Mouse (Mus musculus) bone marrow macrophage, adult 2 months (primary cell): ENCODE results near the gene Pla2g12b. TPM values are rescaled to one million over a fixed set of nuclear protein-coding genes. Genes with fewer than 3 reads are reported as not detected.

Source experiments
- H3K27ac ChIP-seq: 2 replicates; pipeline ENCODE4 v1.5.1; 2012; ENCODE audit warnings: low read depth, low read length; ENCODE audit not compliant: insufficient read depth
- H3K4me1 ChIP-seq: 2 replicates; pipeline ENCODE4 v1.6.1; 2012; ENCODE audit warnings: low read length; ENCODE audit not compliant: control insufficient read depth, insufficient read depth
- H3K4me3 ChIP-seq: 2 replicates; pipeline ENCODE4 v1.5.1; 2012; ENCODE audit warnings: mild to moderate bottlenecking, low read length, moderate library complexity; ENCODE audit not compliant: insufficient read depth
- CTCF ChIP-seq: IDR thresholded peaks from 2 replicates; pipeline ENCODE4 v1.5.1; 2012; ENCODE audit warnings: low read depth, mild to moderate bottlenecking, low read length, moderate library complexity
- POLR2A ChIP-seq: IDR thresholded peaks from 2 replicates; pipeline ENCODE4 v1.6.1; 2012; ENCODE audit warnings: mild to moderate bottlenecking, low read depth, low read length, borderline replicate concordance
- polyA plus RNA-seq: library from polyadenylated mRNA; stranded (reverse); fragments of >200 nt; gene quantifications from 2 replicates; pipeline ENCODE4 v1.2.4, GENCODE M21; 2012; ENCODE audit not compliant: missing spikeins, insufficient read depth, insufficient read length

Gene Pla2g12b
- polyA plus RNA-seq, 1 experiment: not detected

DNA sequence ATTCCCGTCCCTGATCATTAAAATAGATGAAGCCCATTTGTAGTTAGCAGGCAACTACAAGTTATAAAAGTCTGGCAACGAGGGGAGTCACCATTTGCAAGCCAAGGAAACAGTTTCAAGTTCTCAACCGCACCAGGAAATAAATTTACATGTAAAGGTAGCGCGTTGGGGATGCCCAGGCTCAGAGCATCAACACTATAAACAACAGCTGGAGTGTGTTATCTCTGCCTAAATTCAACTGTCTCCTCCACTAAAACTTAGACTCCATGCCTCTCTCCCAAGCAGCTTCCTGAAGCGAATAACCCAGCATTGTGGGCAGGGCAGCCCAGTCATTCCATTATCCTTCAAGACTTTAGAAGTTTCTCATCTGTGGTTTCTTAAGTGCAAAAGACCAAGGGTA, 5.0 kb downstream of the Pla2g12b start:
- no peaks in the 10 kb centered on the region for H3K4me1 ChIP-seq
- TF ChIP-seq POLR2A (no peak), CTCF (no peak)
- H3K4me3 ChIP-seq: no peak overlapping the region
- no peak overlapping the region for H3K27ac ChIP-seq

DNA sequence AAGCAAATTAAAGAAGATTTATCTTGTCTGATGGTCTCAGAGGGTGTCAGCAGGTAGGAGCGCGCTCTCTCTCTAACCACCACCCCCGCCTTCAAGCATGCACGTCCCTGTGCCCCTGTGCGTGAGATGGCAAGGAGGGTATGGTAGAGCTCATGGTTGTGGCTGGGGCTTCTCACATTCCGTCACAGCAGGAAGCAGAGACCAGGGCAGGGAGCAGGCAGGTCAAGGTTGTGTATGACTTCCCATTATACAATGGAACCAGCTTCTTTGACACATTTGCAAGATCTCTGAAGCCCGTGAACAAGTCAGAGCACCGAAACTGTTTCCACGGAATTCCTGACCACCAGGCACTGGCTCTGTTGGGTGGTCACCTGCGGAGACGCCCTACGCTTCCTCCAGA, 6.8 kb downstream of the Pla2g12b start:
- Histone ChIP-seq H3K27ac (no peak overlapping the region), H3K4me3 (no peak overlapping the region), H3K4me1 (no peaks in the 10 kb centered on the region)
- TF ChIP-seq CTCF (no peak), POLR2A (no peak)

DNA sequence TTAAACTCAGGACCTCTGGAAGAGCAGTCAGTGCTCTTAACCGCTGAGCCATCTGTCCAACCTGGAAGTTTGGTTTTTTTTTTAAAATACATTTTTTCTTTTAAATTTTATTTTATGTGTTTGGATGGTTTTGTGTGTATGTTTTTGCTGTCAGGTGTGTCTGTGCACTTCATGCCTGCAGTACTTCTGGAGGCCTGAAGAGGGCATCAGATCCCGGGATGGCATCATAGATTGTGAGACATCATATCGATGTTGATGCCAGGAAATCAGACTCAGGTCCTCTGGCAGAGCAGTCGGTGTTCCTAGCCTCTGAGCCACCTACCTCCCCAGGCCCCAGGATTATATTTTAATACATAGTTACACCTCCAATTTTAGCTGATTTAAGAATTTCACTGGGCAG, 10.3 kb downstream of the Pla2g12b start:
- no peaks in the 10 kb centered on the region for H3K4me1 ChIP-seq
- TF ChIP-seq POLR2A (no peak), CTCF (no peak)
- no peak overlapping the region for H3K27ac ChIP-seq
- H3K4me3 ChIP-seq: no peak overlapping the region

DNA sequence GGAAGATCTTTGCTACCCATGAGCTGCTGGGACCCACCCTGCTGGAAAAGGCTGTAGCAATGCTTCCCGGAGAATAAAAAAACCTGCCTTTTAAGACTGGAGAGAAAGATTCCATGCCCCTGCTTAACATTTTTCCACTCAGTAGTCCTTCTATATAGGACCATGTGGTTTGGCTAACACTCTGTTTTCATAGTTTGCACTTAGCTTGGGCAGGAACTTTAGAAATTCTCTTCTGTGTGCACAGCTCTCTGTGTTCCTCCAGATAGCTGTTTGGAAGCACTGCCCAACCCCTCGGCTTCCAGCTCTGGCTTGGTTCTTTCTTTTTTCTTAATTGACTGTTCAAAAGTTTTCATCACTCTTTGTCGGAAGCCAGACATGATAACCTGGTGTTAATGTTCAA, 13.2 kb downstream of the Pla2g12b start:
- Histone ChIP-seq H3K27ac (no peak overlapping the region), H3K4me1 (no peaks in the 10 kb centered on the region), H3K4me3 (no peak overlapping the region)
- no peak for TF ChIP-seq POLR2A
- TF ChIP-seq CTCF: no peak

DNA sequence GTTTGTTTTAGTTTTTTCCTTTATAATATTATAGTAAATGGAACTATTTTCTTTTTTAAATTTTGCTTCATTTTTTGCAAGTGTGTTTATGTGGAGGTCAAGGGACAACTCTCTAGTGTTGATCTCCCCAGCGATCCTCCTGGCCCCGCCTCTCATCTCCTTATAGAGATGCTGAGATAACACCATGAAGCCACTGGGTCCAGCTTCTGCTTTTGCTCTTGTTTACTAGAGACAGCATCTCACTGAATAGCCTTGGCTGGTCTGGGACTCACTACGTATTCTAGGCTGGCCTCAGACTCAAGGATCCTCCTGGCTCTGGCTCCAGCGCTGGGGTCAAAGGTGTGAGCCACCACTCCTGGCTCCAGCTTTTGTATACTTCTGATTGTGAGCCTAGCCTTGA, 16.1 kb downstream of the Pla2g12b start:
- H3K4me1 ChIP-seq: 0 out of 2 replicates have a peak, but pooled peaks cover 4% of the 10 kb centered on the region
- no peak for TF ChIP-seq CTCF
- TF ChIP-seq POLR2A: no peak
- H3K27ac ChIP-seq: no peak overlapping the region
- H3K4me3 ChIP-seq: no peak overlapping the region

DNA sequence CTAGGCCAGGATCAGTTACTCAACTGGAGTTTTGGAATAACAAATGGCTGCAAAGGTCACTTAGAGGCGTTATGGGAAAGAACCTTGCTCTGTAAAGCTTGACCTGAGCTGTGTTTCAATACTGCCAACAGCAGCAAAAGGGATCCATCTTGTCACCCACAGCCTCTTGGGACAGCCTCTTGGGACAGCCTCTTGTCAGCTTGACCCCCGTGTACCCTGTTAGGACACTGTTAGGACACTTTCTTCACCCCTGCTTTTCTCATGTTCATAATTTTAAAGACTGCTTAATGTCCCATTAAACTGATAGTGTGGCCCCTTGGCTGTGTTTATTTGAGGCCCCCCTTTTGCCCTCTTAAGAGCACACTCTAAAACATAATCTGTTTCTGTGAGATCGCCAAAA, 21.0 kb downstream of the Pla2g12b start:
- TF ChIP-seq POLR2A (no peak), CTCF (no peak)
- no peak overlapping the region for H3K4me3 ChIP-seq
- H3K4me1 ChIP-seq: peaks cover 5% of the 10 kb centered on the region; the same call in 1 of the 2 replicates
- H3K27ac ChIP-seq: no peak overlapping the region

DNA sequence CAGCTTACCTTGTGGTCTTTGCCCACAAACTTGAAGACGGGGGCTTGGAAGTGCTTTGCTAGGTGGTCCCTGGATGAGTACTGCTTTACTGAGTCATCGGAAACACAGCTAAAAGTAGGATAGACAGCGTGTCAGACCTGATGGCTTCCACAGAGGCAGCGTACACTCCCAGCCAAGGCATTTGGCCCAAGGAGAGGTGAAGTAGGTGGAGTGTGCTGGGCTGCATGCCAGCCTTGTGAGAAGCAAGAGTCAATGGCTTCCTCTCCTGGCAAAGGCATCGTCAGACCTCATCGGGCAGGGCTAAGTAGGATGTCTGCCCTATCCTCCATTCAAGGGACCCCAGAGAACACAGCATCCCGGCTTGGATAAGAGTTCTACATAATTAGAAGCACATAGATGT, 21.9 kb downstream of the Pla2g12b start:
- TF ChIP-seq POLR2A (no peak), CTCF (no peak)
- H3K27ac ChIP-seq: no peak overlapping the region
- H3K4me1 ChIP-seq: peaks cover 13% of the 10 kb centered on the region
- no peak overlapping the region for H3K4me3 ChIP-seq

DNA sequence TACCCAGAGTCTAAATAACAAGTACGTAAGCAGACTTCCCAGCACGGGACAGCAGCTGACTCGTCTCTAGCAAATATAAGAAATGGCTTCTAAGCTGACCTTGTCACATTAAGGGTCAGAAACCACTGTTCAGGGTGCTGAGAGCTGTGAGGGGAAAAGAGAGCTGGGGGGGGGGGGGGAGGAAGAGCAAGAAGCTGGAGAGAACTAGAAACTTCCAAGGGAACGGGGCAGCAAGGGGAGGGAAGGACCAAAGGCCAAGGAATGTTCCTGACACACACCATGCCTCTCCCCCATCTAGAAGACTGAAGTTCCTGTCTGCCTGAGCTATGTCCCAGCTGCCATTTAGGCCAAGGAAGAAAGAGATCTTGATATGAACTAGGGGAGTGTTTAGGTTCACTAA, 22.9 kb downstream of the Pla2g12b start:
- Histone ChIP-seq H3K4me3 (no peak overlapping the region), H3K4me1 (peaks cover 18% of the 10 kb centered on the region), H3K27ac (no peak overlapping the region)
- TF ChIP-seq CTCF: no peak
- TF ChIP-seq POLR2A: no peak

DNA sequence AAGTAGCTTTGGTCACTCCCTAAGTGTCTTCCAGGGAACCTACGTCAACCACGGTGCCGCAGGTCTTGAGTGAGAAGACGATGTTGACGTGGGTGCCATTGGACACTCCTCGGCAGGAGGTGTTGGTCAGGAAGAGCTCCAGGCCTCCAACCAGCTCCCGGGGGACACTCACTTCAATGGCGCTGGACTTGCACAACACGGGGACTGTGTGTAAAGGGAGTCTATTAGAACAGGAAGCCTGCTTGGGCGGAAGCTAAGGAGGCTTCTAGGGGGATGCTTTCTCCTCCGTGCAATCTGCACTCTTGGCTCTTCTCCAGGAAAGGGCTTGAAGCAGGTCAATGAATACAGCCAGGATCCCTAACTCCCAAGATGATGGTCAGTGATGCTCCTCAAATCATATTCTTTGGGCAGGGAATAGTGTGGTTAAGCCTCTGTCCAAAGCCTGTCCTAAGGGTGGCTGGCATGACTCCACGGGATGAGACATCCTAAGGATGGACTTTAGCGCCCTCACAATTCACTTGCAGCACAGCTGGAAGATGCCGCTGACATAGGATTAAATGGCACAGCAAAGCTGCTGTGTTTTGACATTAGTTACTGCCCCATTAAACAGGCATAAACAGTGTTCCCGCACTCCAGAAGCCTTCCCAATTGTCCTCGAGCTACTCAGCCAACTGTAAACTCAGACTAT, 26.1 kb downstream of the Pla2g12b start:
- Histone ChIP-seq H3K27ac (no peak overlapping the region), H3K4me1 (peaks cover 36% of the 10 kb centered on the region)

DNA sequence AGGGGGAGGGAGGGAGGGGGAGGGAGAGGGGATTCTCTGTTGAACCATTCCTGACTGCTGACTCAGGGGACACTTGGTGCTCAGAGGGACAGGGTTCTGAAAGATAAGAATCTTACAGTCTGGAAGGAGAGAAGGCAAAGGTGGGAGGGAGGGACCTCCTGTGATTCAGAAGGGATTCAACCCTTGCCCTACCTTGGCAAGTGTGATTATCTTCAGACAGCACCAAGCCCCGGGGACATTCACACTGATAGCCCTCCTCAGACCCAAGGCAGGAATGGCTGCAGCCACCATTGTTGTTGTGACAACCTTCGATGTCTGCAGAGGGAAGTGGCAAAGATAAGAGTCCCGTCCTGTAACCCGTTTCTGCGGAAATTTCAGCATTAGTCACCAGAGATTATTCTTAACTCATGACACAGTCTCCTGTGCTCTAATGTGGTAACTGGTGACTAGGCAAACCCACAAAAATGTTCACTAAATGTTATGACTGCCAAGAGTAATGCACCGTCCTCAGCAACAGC, 27.3 kb downstream of the Pla2g12b start:
- peak overlapping the region; percentile 42 for H3K4me3 ChIP-seq
- H3K27ac ChIP-seq: peak overlapping the region; percentile 79
- TF ChIP-seq POLR2A (no peak), CTCF (no peak)
- H3K4me1 ChIP-seq: peaks cover 36% of the 10 kb centered on the region

More for the DNA sequence above, 26.1 kb downstream of the Pla2g12b start:
- TF ChIP-seq POLR2A (no peak), CTCF (no peak)
- no peak overlapping the region for H3K4me3 ChIP-seq

DNA sequence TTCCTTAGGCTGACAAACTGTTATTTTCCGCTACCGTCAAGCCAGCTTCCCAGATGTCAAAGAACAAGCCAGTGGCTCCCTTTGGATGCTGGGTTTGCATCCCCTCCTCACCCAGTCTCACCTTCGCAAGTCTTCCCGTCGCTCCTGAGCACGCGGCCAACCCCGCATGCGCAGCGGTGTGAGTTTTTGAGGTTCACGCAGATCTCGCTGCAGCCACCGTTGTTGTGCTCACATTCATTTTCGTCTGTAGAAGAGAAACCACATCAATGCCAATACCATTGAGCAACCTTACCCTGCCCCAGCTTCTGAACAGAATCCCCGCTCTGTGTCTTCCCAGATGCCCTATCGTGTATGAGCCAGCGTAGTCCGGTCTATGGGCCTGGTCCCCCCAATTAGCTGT, 32.3 kb downstream of the Pla2g12b start:
- Histone ChIP-seq H3K4me1 (peaks cover 25% of the 10 kb centered on the region), H3K4me3 (no peak overlapping the region), H3K27ac (no peak overlapping the region)
- TF ChIP-seq CTCF (no peak), POLR2A (no peak)
